Mouse (Mus musculus): ENCODE results near the gene Rab27a. TPM values are rescaled to one million over a fixed set of nuclear protein-coding genes. Genes with fewer than 3 reads are reported as not detected.

Gene Rab27a
- 51.1 TPM for polyA plus RNA-seq (2017; shearing (Covaris generic))

GRCm38 (mm10) chr9:73044146-73045079 is at the start of gene Rab27a:
Rab27a (plus strand) TSS chr9:73044854.

GRCm38 (mm10) chr9:73040080-73040479 is 4.6 kb upstream of the Rab27a start, which contains the start of gene Pigb:
Pigb (minus strand) TSS chr9:73040378.

GRCm38 (mm10) chr9:73101536-73101935 is 56.9 kb downstream of the Rab27a start, which contains the start of gene Khdc3:
Khdc3 (plus strand) TSS chr9:73101836.

GRCm38 (mm10) chr9:73102181-73102580 is 57.5 kb downstream of the Rab27a start, which contains the start of gene Gm20509:
Gm20509 (plus strand) TSS chr9:73102470.

GRCm38 (mm10) chr9:73112919-73113906 is 68.6 kb downstream of the Rab27a start, which contains the start of gene Rsl24d1:
Rsl24d1 (plus strand) TSS chr9:73113426.

Other genes starting within 250 kb of the Rab27a start
- 0.05 TPM for gene Prtg, start 238.0 kb upstream of the Rab27a start, polyA plus RNA-seq (2017; shearing (Covaris generic))
- gene Pygo1, start 119.2 kb upstream of the Rab27a start, polyA plus RNA-seq (2017; shearing (Covaris generic)) = not detected
- 1.5 TPM for gene Dyx1c1, start 86.1 kb upstream of the Rab27a start, polyA plus RNA-seq (2017; shearing (Covaris generic))
- not detected for gene Gm44503, start 86.0 kb upstream of the Rab27a start, polyA plus RNA-seq (2017; shearing (Covaris generic))
- gene Ccpg1os, start 59.5 kb upstream of the Rab27a start, polyA plus RNA-seq (2017; shearing (Covaris generic)) = 3.2 TPM
- gene Ccpg1, start 59.4 kb upstream of the Rab27a start, polyA plus RNA-seq (2017; shearing (Covaris generic)) = 105 TPM
- gene Pigb, start 4.5 kb upstream of the Rab27a start, polyA plus RNA-seq (2017; shearing (Covaris generic)) = 17.5 TPM
- gene Khdc3, start 57.0 kb downstream of the Rab27a start, polyA plus RNA-seq (2017; shearing (Covaris generic)) = not detected
- gene Gm20509, start 57.6 kb downstream of the Rab27a start, polyA plus RNA-seq (2017; shearing (Covaris generic)) = not detected
- gene Rsl24d1, start 68.6 kb downstream of the Rab27a start, polyA plus RNA-seq (2017; shearing (Covaris generic)) = 51.0 TPM